Mouse (Mus musculus) bone marrow macrophage, adult 2 months (primary cell): ENCODE data around the gene Trcg1.

Experiments
- CTCF ChIP-seq: IDR thresholded peaks from 2 replicates; pipeline ENCODE4 v1.5.1; 2012; ENCODE audit warnings: low read depth, mild to moderate bottlenecking, low read length, moderate library complexity
- POLR2A ChIP-seq: IDR thresholded peaks from 2 replicates; pipeline ENCODE4 v1.6.1; 2012; ENCODE audit warnings: mild to moderate bottlenecking, low read depth, low read length, borderline replicate concordance

DNA sequence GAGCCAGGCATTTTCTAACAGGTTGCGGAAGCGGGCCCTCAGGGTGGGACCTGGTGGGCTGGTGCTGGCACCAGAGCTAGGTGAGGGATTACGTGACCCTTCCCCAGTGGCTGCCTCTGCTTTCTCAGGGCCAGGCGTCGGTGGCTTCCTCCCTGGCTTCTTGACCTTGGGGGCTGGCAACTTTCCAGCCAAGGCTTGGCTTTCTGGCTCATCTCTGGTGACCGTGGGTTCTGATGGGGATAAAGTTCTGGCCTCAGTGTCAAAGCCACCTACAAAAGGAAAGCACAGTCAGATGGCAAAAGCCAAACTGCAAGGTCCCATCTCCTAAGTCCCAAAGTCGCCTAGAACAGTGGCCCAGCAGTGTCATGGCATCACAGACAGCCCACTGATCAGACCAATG is 17.7 kb downstream of the Trcg1 start:
- TF ChIP-seq CTCF (no peak), POLR2A (no peak)
